Mouse (Mus musculus) liver, adult (tissue): ENCODE data around the gene Usp13.

Experiments used
- GATA4 ChIP-seq: IDR thresholded peaks from 2 replicates; pipeline ENCODE4 v1.6.1; 2014; ENCODE audit warnings: mild to moderate bottlenecking, low read length; ENCODE audit not compliant: insufficient replicate concordance

The Usp13 gene

GRCm38 (mm10) chr3:32905850-32906779 is 88.8 kb downstream of the Usp13 start:
- TF ChIP-seq GATA4, result no peak

DNA sequence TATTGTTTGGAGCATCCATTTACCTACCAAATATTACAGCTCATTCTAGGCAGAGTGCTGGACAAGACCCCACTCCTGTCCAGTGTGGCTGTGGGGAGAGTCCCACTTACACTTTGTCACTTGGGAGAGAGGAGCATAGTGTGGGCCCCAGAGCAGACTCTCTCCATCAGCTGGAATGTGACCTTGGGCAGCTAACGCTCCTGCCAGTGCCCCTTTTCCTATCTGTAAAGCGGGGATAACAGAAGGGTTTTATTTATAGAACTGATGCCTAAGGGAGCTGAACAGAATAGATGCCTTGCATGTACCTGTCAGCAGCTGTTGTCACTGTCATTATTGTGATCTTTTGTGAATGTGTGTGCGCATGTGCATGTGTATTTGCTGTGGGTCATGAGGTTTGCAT is 91.1 kb downstream of the Usp13 start:
- TF ChIP-seq GATA4, result no peak

- no peak for TF ChIP-seq GATA4
These were observed 92.8 kb downstream of the Usp13 start for GRCm38 (mm10) chr3:32910071-32910551.

DNA sequence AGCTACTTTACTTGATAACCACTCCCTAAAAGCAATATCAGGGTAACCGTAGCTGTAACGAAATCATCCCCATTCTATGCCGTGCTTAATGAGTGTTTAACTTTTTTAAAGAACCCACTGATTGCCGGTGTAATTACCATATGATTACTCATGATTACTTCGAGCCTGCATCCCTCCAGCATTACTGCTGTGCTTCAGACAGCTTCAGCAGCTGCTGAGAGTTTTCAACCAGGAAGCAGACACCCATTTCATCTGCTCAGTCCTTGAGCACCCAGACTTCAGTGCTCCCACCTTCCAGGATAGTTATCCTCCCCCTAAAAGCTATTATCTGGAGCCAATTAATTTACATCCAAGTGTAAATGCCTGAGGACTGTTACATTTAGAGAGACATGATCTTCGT is 106.8 kb downstream of the Usp13 start:
- no peak for TF ChIP-seq GATA4

DNA sequence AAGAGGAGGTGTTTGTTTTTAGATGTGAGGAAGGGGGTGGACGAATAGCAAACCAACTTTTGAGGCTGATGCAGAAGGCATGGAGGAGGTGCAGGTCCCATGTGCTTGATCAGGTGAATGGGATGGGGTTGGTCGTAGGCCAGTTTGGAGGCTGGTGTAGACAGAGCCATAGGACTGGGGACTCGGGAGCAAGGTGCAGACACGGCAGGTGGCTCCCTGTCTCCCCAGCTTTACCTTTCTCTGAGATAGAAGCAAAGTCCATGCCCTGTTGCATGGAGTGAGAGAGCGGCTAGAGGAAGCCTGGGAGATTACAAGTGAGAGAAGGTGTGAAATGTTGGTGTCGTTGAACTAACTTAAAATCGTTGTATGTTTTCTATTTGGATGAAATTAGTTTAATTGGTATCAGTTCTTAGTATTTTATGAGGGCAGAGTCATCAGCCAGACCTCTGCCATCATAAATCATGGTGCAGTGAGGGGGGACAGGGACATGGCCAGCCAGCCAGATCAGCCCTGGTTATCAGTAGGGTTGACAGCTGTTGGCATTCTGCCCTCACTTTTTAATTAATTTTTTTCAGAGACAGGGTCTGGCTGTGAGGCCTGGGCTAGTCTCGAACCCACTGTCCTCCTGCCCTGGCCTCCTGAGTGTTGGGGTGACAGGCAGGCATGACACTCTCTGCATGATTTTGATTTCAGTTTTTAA is 122.6 kb downstream of the Usp13 start:
- TF ChIP-seq GATA4, result no peak

DNA sequence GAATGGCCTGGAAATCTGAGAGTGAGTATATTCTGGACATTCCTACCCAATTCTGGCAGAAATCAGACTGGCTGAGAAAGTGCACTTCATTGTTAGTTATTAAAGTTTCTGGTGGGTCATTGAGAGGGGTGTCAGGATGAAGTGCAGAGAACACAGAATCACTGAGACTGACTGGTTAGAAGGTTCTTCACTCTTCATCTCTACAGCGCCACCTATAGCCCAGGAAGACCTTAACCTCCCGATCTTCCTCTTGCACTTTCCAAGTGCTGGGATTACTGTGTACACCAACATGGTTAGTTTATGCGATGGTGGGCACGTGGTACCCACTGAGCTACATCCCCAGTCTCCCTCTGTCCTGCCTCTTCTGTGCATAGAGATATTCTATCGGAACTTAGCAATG is 130.1 kb downstream of the Usp13 start:
- no peak for TF ChIP-seq GATA4

DNA sequence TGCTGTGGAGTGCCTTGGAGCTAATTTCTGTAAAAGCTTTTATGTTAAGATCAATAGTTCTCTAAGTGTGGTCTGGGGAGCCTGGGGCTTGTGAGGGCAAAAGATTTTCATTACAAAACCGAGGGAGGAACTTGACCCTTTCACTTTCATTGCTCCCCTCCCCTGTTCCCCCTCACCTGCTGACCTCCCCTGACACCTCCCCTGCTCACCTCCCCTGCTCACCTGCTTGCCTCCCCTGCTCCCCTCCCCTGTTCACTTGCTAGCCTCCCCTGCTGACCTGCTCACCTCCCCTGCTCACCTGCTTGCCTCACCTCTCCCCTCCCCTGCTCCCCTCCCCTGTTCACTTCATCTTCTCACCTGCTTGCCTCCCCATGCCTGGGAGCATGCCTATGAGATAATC is 134.0 kb downstream of the Usp13 start:
- TF ChIP-seq GATA4, result no peak

DNA sequence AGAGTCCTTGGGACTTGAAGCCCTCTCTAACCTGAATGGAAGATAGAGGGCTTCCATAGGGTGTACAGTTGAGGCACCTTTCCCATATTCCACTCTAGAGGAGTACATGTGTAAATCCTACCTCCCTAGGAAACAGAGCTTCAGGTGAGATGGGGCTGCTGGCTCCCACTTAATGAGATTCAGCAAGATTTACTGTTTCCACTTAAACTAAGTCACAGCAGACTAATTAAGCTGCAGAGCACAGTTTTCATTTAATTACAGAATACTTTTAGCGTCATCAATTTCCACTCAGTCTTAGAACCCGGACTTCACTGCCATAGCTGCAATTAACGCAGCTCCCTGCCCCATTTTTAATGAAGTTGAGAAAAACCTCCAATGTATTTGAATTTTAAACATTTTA is 144.1 kb downstream of the Usp13 start:
- TF ChIP-seq GATA4, result no peak

GRCm38 (mm10) chr3:32965528-32965927 is 148.2 kb downstream of the Usp13 start:
- no peak for TF ChIP-seq GATA4

DNA sequence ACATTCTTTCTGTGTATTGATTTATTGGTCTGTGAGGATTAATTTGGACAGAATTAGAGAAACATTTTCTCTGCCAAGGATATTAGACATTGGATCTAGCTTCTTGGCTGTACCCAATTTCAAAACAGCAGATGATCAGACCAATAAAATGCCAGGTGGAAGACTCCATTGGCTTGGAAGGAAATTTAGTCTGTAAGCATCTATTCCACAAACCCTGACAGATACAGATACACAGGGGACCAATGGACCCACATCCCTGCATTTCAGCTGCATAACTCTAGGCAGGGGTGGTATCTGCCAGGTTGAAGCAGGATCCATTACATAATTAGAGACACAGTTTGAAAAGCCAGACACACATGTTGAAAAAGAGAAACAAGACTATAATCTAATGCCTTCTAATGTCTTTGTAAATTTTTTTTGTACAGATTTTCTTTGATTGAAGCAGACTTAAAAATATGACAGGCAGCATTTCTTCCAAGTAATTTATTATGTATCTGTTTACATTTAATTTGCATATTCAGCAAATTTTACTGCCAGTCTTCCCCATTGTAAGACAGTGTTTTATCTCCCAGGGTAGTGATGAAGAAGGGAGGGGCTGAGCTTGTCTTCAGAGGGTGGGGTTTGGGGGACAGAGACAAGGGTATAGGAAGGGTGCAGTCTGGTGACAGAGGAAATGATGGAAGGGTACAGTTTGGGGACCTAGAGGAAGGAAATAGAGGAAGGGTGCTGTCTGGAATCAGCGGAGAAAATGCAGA is 151.5 kb downstream of the Usp13 start:
- no peak for TF ChIP-seq GATA4

- TF ChIP-seq GATA4, result no peak
These were observed 152.9 kb downstream of the Usp13 start for GRCm38 (mm10) chr3:32970257-32970656.

DNA sequence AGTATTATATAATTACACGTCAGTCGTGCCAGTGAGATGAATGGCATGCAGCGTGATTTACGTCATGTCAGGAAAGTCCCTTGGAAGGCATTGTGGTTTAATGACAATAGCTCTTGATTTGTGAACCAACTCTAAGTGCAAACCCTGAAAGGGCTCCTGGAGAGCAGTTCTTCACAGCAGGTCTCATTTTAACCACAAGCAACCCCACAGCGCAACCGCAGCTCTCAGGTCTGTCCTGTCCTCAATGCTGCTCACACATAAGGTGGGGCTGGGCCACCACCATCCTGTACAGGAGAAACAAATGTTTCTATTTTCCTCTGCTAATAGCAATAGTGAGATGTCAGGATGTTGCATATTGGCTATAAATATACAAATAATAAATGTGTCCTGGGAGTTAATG is 161.9 kb downstream of the Usp13 start:
- TF ChIP-seq GATA4, result no peak

DNA sequence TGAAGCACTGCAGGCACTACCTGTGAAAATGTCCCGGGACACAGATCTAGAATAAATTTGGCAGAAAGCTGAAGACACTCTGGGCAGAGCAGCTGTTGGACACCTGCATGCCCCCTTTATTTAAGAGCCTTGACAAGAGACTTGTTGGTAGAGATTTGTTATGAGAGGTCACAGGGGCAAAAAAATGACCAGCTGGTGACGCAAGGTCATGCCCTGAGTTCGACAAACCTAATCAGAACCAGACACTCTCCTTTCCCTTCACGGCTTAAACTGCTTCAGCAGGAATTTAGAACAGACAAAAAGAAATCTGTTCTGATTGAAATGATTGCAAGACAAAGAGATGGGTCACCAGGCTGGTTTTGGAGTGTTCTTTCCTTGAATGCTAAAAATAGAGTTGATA is 162.6 kb downstream of the Usp13 start:
- TF ChIP-seq GATA4, result no peak

DNA sequence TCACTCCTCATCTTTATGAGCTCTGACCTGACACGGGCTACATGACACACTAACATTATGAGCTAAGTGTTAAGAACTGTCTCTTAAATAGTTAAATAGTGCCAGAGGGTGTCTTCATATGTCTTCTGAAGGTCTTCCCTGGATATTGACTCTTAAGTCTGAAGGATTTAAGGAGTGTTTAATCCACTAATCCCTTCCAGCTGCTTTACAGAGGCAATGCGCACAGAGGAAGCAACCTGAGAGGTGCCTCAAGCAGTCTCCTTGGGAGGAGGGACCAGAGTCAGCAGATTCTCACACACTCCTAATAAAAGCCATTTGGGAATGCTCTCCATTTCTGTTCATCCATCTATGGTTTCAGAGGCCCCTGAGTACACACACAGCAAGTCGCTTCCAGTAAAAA is 167.8 kb downstream of the Usp13 start:
- TF ChIP-seq GATA4, result no peak
